Mouse (Mus musculus) forebrain, embryonic 13.5 days (tissue): ENCODE results near the gene Stag1. TPM values are rescaled to one million over a fixed set of nuclear protein-coding genes. Genes with fewer than 3 reads are reported as not detected.

Experiments
- ATAC-seq: fragments of 200-750 bp; cut with Nextera tagmentation; 2 replicates; pipeline ENCODE4 v1.8.0; 2017
- H3K27ac ChIP-seq: fragments of 300-500 bp; sonication (generic); 2 replicates; pipeline ENCODE4 v1.5.1; 2015; ENCODE audit warnings: inconsistent platforms, mild to moderate bottlenecking, moderate library complexity
- H3K27me3 ChIP-seq: fragments of 300-500 bp; sonication (generic); 2 replicates; pipeline ENCODE4 v1.6.1; 2015; ENCODE audit warnings: mild to moderate bottlenecking, inconsistent platforms
- H3K36me3 ChIP-seq: fragments of 300-500 bp; sonication (generic); 2 replicates; pipeline ENCODE4 v1.6.1; 2015; ENCODE audit warnings: mild to moderate bottlenecking, inconsistent platforms; ENCODE audit not compliant: poor library complexity, severe bottlenecking
- H3K4me1 ChIP-seq: fragments of 300-500 bp; sonication (generic); 2 replicates; pipeline ENCODE4 v1.6.1; 2015; ENCODE audit warnings: inconsistent platforms
- H3K4me2 ChIP-seq: fragments of 300-500 bp; sonication (generic); 2 replicates; pipeline ENCODE4 v1.6.1; 2015; ENCODE audit warnings: inconsistent platforms, mild to moderate bottlenecking, moderate library complexity
- H3K4me3 ChIP-seq: fragments of 300-500 bp; sonication (generic); 2 replicates; pipeline ENCODE4 v1.5.1; 2015; ENCODE audit warnings: mild to moderate bottlenecking, inconsistent platforms
- H3K9ac ChIP-seq: fragments of 300-500 bp; sonication (generic); 2 replicates; pipeline ENCODE4 v1.6.1; 2015; ENCODE audit warnings: mild to moderate bottlenecking, inconsistent platforms
- H3K9me3 ChIP-seq: fragments of 300-500 bp; sonication (generic); replicated peaks from 2 replicates; pipeline ENCODE4 v1.6.1; 2016; ENCODE audit warnings: inconsistent platforms
- WGBS: fragments of 180-500 bp; shearing (Covaris S2); methylation state at CpG from one replicate; pipeline ENCODE4 v1.1.7; 2015; 5-methylcytosine and 5-hydroxymethylcytosine counted together
- polyA plus RNA-seq: library from polyadenylated mRNA; unstranded; fragments of >200 nt; fragmentation: Nextera tagmentation; extraction: Ambion mirVana; gene quantifications from 2 replicates; pipeline ENCODE4 v1.2.1, GENCODE M21; 2015

Stag1 gene
- polyA plus RNA-seq, 1 experiment from 2014 or later, result 54.4 TPM

GRCm38 (mm10) chr9:100613501-100614071 lies 16.0 kb downstream of the Stag1 start:
- no peaks in the 10 kb centered on the region for H3K9me3 ChIP-seq
- peaks cover 22% of the 10 kb centered on the region for H3K4me1 ChIP-seq
- peak overlapping the region; percentile 51 for H3K27ac ChIP-seq
- no peak overlapping the region for H3K9ac ChIP-seq
- no peaks in the 10 kb centered on the region for H3K27me3 ChIP-seq
- H3K4me3 ChIP-seq, result no peak overlapping the region
- peak; percentile 70; the same call in 1 of the 2 replicates for ATAC-seq
- no peak overlapping the region for H3K4me2 ChIP-seq
- H3K36me3 ChIP-seq, result no peaks in the 10 kb centered on the region
- WGBS, result 26% methylated on average over 3 of the region's 3 CpGs

GRCm38 (mm10) chr9:100616947-100617346 lies 19.3 kb downstream of the Stag1 start:
- H3K27ac ChIP-seq, result peak overlapping the region; percentile 62
- no peaks in the 10 kb centered on the region for H3K9me3 ChIP-seq
- no peak overlapping the region for H3K9ac ChIP-seq
- H3K4me2 ChIP-seq, result peak overlapping the region; percentile 46
- peaks cover 27% of the 10 kb centered on the region for H3K4me1 ChIP-seq
- no peaks in the 10 kb centered on the region for H3K27me3 ChIP-seq
- 10% methylated on average over 11 of the region's 11 CpGs for WGBS
- peak; percentile 65; the same call in 1 of the 2 replicates for ATAC-seq
- no peak overlapping the region for H3K4me3 ChIP-seq
- no peaks in the 10 kb centered on the region for H3K36me3 ChIP-seq

- no peak overlapping the region for H3K4me3 ChIP-seq
- H3K9ac ChIP-seq, result no peak overlapping the region
- no peak overlapping the region for H3K4me2 ChIP-seq
- no peaks in the 10 kb centered on the region for H3K4me1 ChIP-seq
- no peaks in the 10 kb centered on the region for H3K36me3 ChIP-seq
- H3K9me3 ChIP-seq, result no peaks in the 10 kb centered on the region
- H3K27ac ChIP-seq, result no peak overlapping the region
- no peak for ATAC-seq
- 85% methylated on average over 2 of the region's 2 CpGs for WGBS
- H3K27me3 ChIP-seq, result no peaks in the 10 kb centered on the region
Measured at GRCm38 (mm10) chr9:100626258-100626657, 28.7 kb downstream of the Stag1 start.

GRCm38 (mm10) chr9:100640754-100641153 lies 43.2 kb downstream of the Stag1 start:
- Histone ChIP-seq H3K27ac (no peak overlapping the region), H3K4me3 (no peak overlapping the region), H3K36me3 (no peaks in the 10 kb centered on the region), H3K9me3 (no peaks in the 10 kb centered on the region), H3K4me1 (peaks cover 28% of the 10 kb centered on the region), H3K4me2 (no peak overlapping the region), H3K27me3 (no peaks in the 10 kb centered on the region), H3K9ac (no peak overlapping the region)
- ATAC-seq, result no peak
- 32% methylated on average over 2 of the region's 2 CpGs for WGBS

- Histone ChIP-seq H3K9me3 (no peaks in the 10 kb centered on the region), H3K4me3 (peak overlapping the region; percentile 79; the same call in 1 of the 2 replicates), H3K4me1 (peaks cover 31% of the 10 kb centered on the region), H3K9ac (peak overlapping the region; percentile 92; the same call in 1 of the 2 replicates), H3K27me3 (no peaks in the 10 kb centered on the region), H3K27ac (peak overlapping the region; percentile 98), H3K4me2 (peak overlapping the region; percentile 69), H3K36me3 (no peaks in the 10 kb centered on the region)
- no peak for ATAC-seq
- WGBS, result 17% methylated on average over 6 of the region's 6 CpGs
Measured at GRCm38 (mm10) chr9:100641391-100642085, 43.9 kb downstream of the Stag1 start.

GRCm38 (mm10) chr9:100642186-100642839 lies 44.7 kb downstream of the Stag1 start:
- H3K27me3 ChIP-seq, result no peaks in the 10 kb centered on the region
- ATAC-seq, result no peak
- peaks cover 31% of the 10 kb centered on the region for H3K4me1 ChIP-seq
- H3K27ac ChIP-seq, result peak overlapping the region; percentile 98
- H3K9ac ChIP-seq, result peak overlapping the region; percentile 92
- H3K4me3 ChIP-seq, result peak overlapping the region; percentile 79
- H3K9me3 ChIP-seq, result no peaks in the 10 kb centered on the region
- peak overlapping the region; percentile 69 for H3K4me2 ChIP-seq
- WGBS, result under 1% methylated on average over 16 of the region's 16 CpGs
- no peaks in the 10 kb centered on the region for H3K36me3 ChIP-seq

- ATAC-seq, result peak; percentile 96
- Histone ChIP-seq H3K9ac (peak overlapping the region; percentile 92), H3K4me1 (peaks cover 31% of the 10 kb centered on the region), H3K27me3 (no peaks in the 10 kb centered on the region), H3K9me3 (no peaks in the 10 kb centered on the region), H3K4me2 (peak overlapping the region; percentile 69), H3K4me3 (peak overlapping the region; percentile 79), H3K27ac (peak overlapping the region; percentile 98), H3K36me3 (no peaks in the 10 kb centered on the region)
- under 1% methylated on average over 66 of the region's 97 CpGs for WGBS
Measured at GRCm38 (mm10) chr9:100642840-100643697, 45.5 kb downstream of the Stag1 start.

- H3K27me3 ChIP-seq, result no peaks in the 10 kb centered on the region
- H3K4me1 ChIP-seq, result peaks cover 31% of the 10 kb centered on the region
- peak overlapping the region; percentile 79 for H3K4me3 ChIP-seq
- H3K4me2 ChIP-seq, result peak overlapping the region; percentile 71
- ATAC-seq, result peak; percentile 42
- no peaks in the 10 kb centered on the region for H3K9me3 ChIP-seq
- peak overlapping the region; percentile 92 for H3K9ac ChIP-seq
- under 1% methylated on average over 26 of the region's 64 CpGs for WGBS
- H3K27ac ChIP-seq, result peak overlapping the region; percentile 98
- H3K36me3 ChIP-seq, result no peaks in the 10 kb centered on the region
Measured at GRCm38 (mm10) chr9:100644071-100644771, 46.6 kb downstream of the Stag1 start.

GRCm38 (mm10) chr9:100645026-100645940 lies 47.7 kb downstream of the Stag1 start:
- Histone ChIP-seq H3K9ac (peak overlapping the region; percentile 38; the same call in 1 of the 2 replicates), H3K4me1 (peaks cover 30% of the 10 kb centered on the region), H3K27ac (no peak overlapping the region), H3K4me2 (peak overlapping the region; percentile 71), H3K36me3 (no peaks in the 10 kb centered on the region), H3K27me3 (no peaks in the 10 kb centered on the region), H3K9me3 (no peaks in the 10 kb centered on the region), H3K4me3 (peak overlapping the region; percentile 79)
- ATAC-seq, result no peak
- WGBS, result 19% methylated on average over 8 of the region's 8 CpGs

- WGBS, result 94% methylated on average over 2 of the region's 2 CpGs
- H3K27ac ChIP-seq, result no peak overlapping the region
- no peak overlapping the region for H3K4me2 ChIP-seq
- H3K9me3 ChIP-seq, result no peaks in the 10 kb centered on the region
- H3K27me3 ChIP-seq, result no peaks in the 10 kb centered on the region
- H3K4me1 ChIP-seq, result peaks cover 20% of the 10 kb centered on the region
- no peaks in the 10 kb centered on the region for H3K36me3 ChIP-seq
- H3K9ac ChIP-seq, result no peak overlapping the region
- ATAC-seq, result no peak
- no peak overlapping the region for H3K4me3 ChIP-seq
Measured at GRCm38 (mm10) chr9:100646276-100646675, 48.7 kb downstream of the Stag1 start.
